Mouse (Mus musculus) kidney, adult 18-20 months (tissue): ENCODE measurements around the gene Tanc1.
A peak's percentile ranks its signal among the peaks of the same experiment; 100 is the strongest.

Experiments
- DNase-seq: peaks from one replicate; pipeline ENCODE4 v3.0.0; 2021

Tanc1 gene

GRCm38 (mm10) chr2:59685606-59685950 is 73.7 kb downstream of the Tanc1 start:
- DNase-seq: no peak

- DNase-seq: no peak
These were observed 76.6 kb downstream of the Tanc1 start for GRCm38 (mm10) chr2:59688261-59689104.

GRCm38 (mm10) chr2:59691112-59691511 is 79.3 kb downstream of the Tanc1 start:
- DNase-seq: peak; percentile 58

- no peak for DNase-seq
These were observed 81.6 kb downstream of the Tanc1 start for GRCm38 (mm10) chr2:59693473-59693872.

GRCm38 (mm10) chr2:59697123-59697522 is 85.3 kb downstream of the Tanc1 start:
- peak; percentile 68 for DNase-seq

GRCm38 (mm10) chr2:59697722-59698634 is 86.1 kb downstream of the Tanc1 start:
- DNase-seq: no peak

- no peak for DNase-seq
These were observed 86.9 kb downstream of the Tanc1 start for GRCm38 (mm10) chr2:59698635-59699300.

- DNase-seq: peak; percentile 73
These were observed 88.1 kb downstream of the Tanc1 start for GRCm38 (mm10) chr2:59699893-59700292.

GRCm38 (mm10) chr2:59705221-59705620 is 93.4 kb downstream of the Tanc1 start:
- DNase-seq: no peak

GRCm38 (mm10) chr2:59706806-59707205 is 95.0 kb downstream of the Tanc1 start:
- DNase-seq: no peak

- DNase-seq: no peak
These were observed 96.3 kb downstream of the Tanc1 start for GRCm38 (mm10) chr2:59707922-59708706.

- DNase-seq: no peak
These were observed 98.9 kb downstream of the Tanc1 start for GRCm38 (mm10) chr2:59710771-59711170.

GRCm38 (mm10) chr2:59711992-59712391 is 100.2 kb downstream of the Tanc1 start:
- DNase-seq: no peak

- DNase-seq: no peak
These were observed 100.6 kb downstream of the Tanc1 start for GRCm38 (mm10) chr2:59712484-59712883.

- DNase-seq: no peak
These were observed 102.0 kb downstream of the Tanc1 start for GRCm38 (mm10) chr2:59713626-59714556.

GRCm38 (mm10) chr2:59714992-59715391 is 103.2 kb downstream of the Tanc1 start:
- DNase-seq: no peak

GRCm38 (mm10) chr2:59716461-59716860 is 104.6 kb downstream of the Tanc1 start:
- no peak for DNase-seq

- DNase-seq: no peak
These were observed 106.0 kb downstream of the Tanc1 start for GRCm38 (mm10) chr2:59717746-59718294.

GRCm38 (mm10) chr2:59718601-59719416 is 107.0 kb downstream of the Tanc1 start:
- no peak for DNase-seq

GRCm38 (mm10) chr2:59719831-59720230 is 108.0 kb downstream of the Tanc1 start:
- no peak for DNase-seq
